Mouse (Mus musculus) forebrain, embryonic 11.5 days (tissue): ENCODE data around the gene Gstt2. TPM values are rescaled to one million over a fixed set of nuclear protein-coding genes. Genes with fewer than 3 reads are reported as not detected.

Experiments used
- ATAC-seq: fragments of 200-750 bp; cut with Nextera tagmentation; replicated peaks from 2 replicates; pipeline ENCODE4 v1.8.0; 2017; ENCODE audit warnings: moderate TSS enrichment; ENCODE audit not compliant: low FRiP score
- DNase-seq: peaks from one replicate; pipeline ENCODE4 v3.0.0-alpha.2; 2017; ENCODE audit warnings: low spot score
- H3K27ac ChIP-seq: fragments of 300-500 bp; sonication (generic); 2 replicates; pipeline ENCODE4 v1.5.1; 2014; ENCODE audit warnings: low read depth, low read length
- H3K27me3 ChIP-seq: fragments of 300-500 bp; sonication (generic); 2 replicates; pipeline ENCODE4 v1.6.1; 2014; ENCODE audit warnings: mild to moderate bottlenecking, low read length, mixed read lengths; ENCODE audit not compliant: control insufficient read depth, insufficient read depth
- H3K36me3 ChIP-seq: fragments of 300-500 bp; sonication (generic); 2 replicates; pipeline ENCODE4 v1.6.1; 2014; ENCODE audit warnings: mild to moderate bottlenecking, low read length, moderate library complexity, mixed read lengths; ENCODE audit not compliant: control insufficient read depth, insufficient read depth
- H3K4me1 ChIP-seq: fragments of 300-500 bp; sonication (generic); replicated peaks from 2 replicates; pipeline ENCODE4 v1.6.1; 2014; ENCODE audit warnings: low read length, mixed read lengths; ENCODE audit not compliant: control insufficient read depth, insufficient read depth
- H3K4me2 ChIP-seq: fragments of 300-500 bp; sonication (generic); 2 replicates; pipeline ENCODE4 v1.6.1; 2014; ENCODE audit warnings: low read depth, mild to moderate bottlenecking, low read length, moderate library complexity, mixed read lengths; ENCODE audit not compliant: severe bottlenecking
- H3K4me3 ChIP-seq: fragments of 300-500 bp; sonication (generic); 2 replicates; pipeline ENCODE4 v1.5.1; 2014; ENCODE audit warnings: low read depth, low read length
- H3K9ac ChIP-seq: fragments of 300-500 bp; sonication (generic); 2 replicates; pipeline ENCODE4 v1.6.1; 2014; ENCODE audit warnings: low read length
- H3K9me3 ChIP-seq: fragments of 300-500 bp; sonication (generic); 2 replicates; pipeline ENCODE4 v1.6.1; 2016; ENCODE audit warnings: low read length, mixed read lengths; ENCODE audit not compliant: control insufficient read depth
- WGBS: fragments of 180-500 bp; shearing (Covaris S2); extraction: QIAGEN DNeasy Blood & Tissue Kit; methylation state at CpG from one replicate; pipeline ENCODE4 v1.1.7; 2014; 5-methylcytosine and 5-hydroxymethylcytosine counted together
- polyA plus RNA-seq: library from polyadenylated mRNA; unstranded; fragments of >200 nt; fragmentation: Nextera tagmentation; extraction: Ambion mirVana; gene quantifications from 2 replicates; pipeline ENCODE4 v1.2.1, GENCODE M21; 2014

Gene Gstt2
- polyA plus RNA-seq, 1 experiment from 2014 or later = 8.8 TPM

DNA sequence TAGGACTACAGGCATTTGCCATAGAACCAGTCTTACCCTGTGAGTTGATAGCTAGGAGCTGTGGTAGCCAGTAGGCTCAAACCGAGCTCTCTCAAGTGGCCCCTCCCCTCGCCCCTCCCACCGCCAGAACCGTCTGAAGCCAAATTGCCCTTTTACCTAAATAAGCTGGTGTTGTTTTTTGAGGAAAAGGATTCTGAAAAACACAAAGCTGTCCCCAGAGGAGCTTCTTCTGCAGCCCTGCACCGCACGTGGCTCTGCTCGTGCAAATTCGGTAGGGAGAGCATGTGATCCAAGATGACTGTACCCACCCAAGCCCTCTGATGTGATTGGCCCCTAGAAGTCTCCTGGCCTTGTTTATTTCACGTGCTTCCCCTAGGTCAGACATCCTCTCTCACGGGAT lies 1.9 kb downstream of the Gstt2 start:
- no peak overlapping the region for H3K27ac ChIP-seq

DNA sequence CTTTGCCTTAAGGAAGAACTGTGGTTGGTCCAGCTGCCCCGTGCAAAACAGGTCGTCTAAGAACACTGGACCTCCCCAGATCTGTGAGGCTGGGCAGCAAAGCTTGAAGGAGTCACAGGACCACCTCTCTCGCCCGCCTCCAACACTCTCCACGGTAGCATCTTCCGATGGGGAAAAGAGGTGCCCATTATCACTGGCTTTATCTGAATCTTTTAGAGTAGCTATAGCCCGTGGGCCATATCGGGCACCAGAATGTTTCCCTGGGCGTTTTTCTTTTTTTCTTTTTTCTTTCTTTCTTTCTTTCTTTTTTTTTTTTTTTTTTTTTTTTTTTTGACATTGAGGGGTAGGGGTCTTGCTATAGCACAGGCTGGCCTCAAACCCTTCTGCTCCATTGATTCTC lies 2.5 kb downstream of the Gstt2 start:
- no peak overlapping the region for H3K27ac ChIP-seq
- peaks cover 4% of the 10 kb centered on the region for H3K4me1 ChIP-seq
- 4% methylated on average over 9 of the region's 9 CpGs for WGBS

More for the DNA sequence above, 1.9 kb downstream of the Gstt2 start:
- Histone ChIP-seq H3K27me3 (peaks cover 14% of the 10 kb centered on the region; the same call in 1 of the 2 replicates), H3K4me2 (peak overlapping the region; percentile 57; the same call in 1 of the 2 replicates), H3K36me3 (no peaks in the 10 kb centered on the region), H3K4me1 (peaks cover 4% of the 10 kb centered on the region), H3K9me3 (no peaks in the 10 kb centered on the region), H3K9ac (no peak overlapping the region), H3K4me3 (peak overlapping the region; percentile 9; the same call in 1 of the 2 replicates)
- ATAC-seq = no peak
- peak; percentile 64 for DNase-seq
- whole genome bisulfite sequencing = 1% methylated on average over 10 of the region's 10 CpGs

DNA sequence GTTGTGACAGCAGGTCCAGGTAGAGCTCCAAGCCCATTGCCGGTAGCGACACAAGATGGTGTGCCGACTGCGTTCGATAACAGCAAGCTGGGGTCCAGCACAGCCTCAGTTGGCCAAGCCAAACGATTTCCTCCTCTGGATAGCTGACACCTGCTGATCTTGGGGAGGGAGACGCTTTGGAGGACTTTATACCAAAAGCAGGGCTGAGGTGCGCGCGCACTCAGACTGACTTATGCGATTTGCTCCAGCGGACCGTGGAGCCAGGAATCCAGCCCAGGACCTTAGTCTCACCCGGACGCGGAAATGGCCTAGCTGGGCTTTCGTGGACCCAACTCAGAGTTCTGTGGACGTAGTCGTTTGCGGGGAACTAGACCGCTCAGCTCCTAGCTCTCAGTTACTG lies 3.0 kb downstream of the Gstt2 start:
- DNase-seq (peak; percentile 82), ATAC-seq (no peak)
- peaks cover 4% of the 10 kb centered on the region for H3K4me1 ChIP-seq
- 2% methylated on average over 21 of the region's 21 CpGs for WGBS
- H3K4me2 ChIP-seq = peak overlapping the region; percentile 57
- peak overlapping the region; percentile 48; the same call in 1 of the 2 replicates for H3K9ac ChIP-seq
- no peaks in the 10 kb centered on the region for H3K36me3 ChIP-seq
- no peaks in the 10 kb centered on the region for H3K9me3 ChIP-seq
- peaks cover 14% of the 10 kb centered on the region; the same call in 1 of the 2 replicates for H3K27me3 ChIP-seq
- peak overlapping the region; percentile 31 for H3K4me3 ChIP-seq
- H3K27ac ChIP-seq = no peak overlapping the region

More for the DNA sequence above, 2.5 kb downstream of the Gstt2 start:
- H3K27me3 ChIP-seq = peaks cover 14% of the 10 kb centered on the region; the same call in 1 of the 2 replicates
- ATAC-seq (no peak), DNase-seq (no peak)
- H3K9ac ChIP-seq = peak overlapping the region; percentile 48; the same call in 1 of the 2 replicates
- H3K4me3 ChIP-seq = peak overlapping the region; percentile 31
- H3K4me2 ChIP-seq = peak overlapping the region; percentile 57
- no peaks in the 10 kb centered on the region for H3K9me3 ChIP-seq
- no peaks in the 10 kb centered on the region for H3K36me3 ChIP-seq

DNA sequence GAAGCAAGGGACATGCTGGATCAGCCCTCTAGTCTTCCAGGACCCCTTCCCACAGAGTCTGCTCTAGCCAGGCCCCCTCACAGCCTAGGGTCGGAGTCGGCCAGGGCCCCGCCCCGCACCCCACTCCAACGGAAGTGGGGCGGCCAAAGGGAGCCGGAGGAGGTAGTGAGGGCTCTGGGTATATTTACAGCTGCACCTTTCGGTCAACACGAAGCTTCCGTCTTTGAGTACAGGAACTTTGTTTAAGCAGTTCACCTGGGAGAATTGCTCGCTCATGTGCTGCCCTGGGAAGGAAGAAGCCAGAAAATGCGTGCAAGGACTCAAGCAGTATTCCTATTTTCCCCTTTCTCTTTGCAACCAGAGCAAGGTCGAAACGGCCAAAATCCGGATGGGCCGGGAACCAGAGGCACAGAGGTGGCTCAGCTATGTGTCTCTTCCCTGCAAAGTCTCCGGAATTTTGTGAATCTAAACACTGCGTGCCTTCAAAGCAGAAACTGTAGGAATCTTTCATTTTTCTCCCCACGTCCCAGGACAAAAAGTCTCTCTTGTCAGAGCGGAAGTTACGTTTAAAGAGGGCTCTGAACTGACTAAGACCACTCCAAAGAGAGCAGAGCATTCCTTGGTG lies 3.7 kb downstream of the Gstt2 start:
- peak overlapping the region; percentile 57 for H3K4me2 ChIP-seq
- no peaks in the 10 kb centered on the region for H3K36me3 ChIP-seq
- no peaks in the 10 kb centered on the region for H3K9me3 ChIP-seq
- H3K4me3 ChIP-seq = peak overlapping the region; percentile 31
- WGBS = 17% methylated on average over 21 of the region's 21 CpGs
- peak overlapping the region; percentile 48 for H3K9ac ChIP-seq
- peaks cover 4% of the 10 kb centered on the region for H3K4me1 ChIP-seq
- no peak overlapping the region for H3K27ac ChIP-seq
- DNase-seq (no peak), ATAC-seq (no peak)
- H3K27me3 ChIP-seq = peaks cover 14% of the 10 kb centered on the region; the same call in 1 of the 2 replicates

DNA sequence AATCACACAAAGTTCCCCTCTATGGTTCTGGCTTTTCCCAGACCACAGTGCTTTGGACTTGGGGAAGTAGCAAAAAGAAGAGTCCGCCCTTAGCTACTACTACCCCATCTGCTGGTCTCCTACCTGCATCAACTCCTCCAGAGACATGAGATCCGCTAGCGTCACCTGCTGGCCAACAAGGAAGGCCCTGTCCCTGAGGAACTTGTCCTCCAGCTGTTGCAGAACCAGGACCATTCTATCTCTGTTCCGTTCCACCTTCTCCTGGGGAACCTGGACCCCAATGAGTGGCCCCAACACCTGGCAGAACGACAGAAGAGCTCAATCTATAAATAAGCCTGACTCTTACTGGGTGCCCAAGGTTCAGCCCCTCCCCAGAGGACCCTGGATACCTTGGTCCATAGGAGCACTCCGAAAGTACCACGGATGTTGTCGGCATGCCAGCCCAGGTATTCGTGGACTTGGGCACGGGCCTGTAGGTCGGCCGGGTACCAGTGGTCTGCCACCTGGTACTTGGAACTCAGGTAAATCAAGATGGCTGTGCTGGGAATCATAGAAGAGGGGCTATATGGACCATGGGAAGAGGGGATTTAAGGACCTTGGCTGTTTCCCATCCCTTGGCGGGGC lies 4.8 kb downstream of the Gstt2 start:
- Histone ChIP-seq H3K4me3 (no peak overlapping the region), H3K4me1 (peaks cover 4% of the 10 kb centered on the region), H3K4me2 (no peak overlapping the region), H3K9ac (no peak overlapping the region), H3K27ac (no peak overlapping the region), H3K36me3 (no peaks in the 10 kb centered on the region), H3K27me3 (peaks cover 14% of the 10 kb centered on the region; the same call in 1 of the 2 replicates), H3K9me3 (no peaks in the 10 kb centered on the region)
- ATAC-seq = no peak
- no peak for DNase-seq
- 70% methylated on average over 13 of the region's 13 CpGs for WGBS

DNA sequence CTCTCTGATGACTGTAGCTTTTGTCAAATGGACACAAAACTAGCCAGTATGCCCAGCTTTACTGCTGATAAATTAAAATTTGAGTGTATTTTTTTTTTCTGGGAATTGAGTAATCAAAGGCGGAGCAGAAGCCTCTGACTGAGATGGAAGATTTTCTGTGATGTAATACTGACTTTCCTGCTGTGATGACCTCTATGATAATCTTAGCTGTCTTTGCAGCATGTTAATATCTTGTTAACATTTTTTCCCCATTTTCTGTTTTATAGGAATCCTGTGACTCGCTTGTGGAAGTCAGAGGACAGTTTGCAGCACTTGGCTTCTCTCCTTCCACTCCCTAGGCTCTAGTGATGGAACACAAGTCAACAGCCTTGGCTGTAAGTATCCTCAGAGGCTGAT lies 7.0 kb downstream of the Gstt2 start:
- ATAC-seq = no peak
- DNase-seq = no peak
- 86% methylated on average over 2 of the region's 2 CpGs for WGBS

DNA sequence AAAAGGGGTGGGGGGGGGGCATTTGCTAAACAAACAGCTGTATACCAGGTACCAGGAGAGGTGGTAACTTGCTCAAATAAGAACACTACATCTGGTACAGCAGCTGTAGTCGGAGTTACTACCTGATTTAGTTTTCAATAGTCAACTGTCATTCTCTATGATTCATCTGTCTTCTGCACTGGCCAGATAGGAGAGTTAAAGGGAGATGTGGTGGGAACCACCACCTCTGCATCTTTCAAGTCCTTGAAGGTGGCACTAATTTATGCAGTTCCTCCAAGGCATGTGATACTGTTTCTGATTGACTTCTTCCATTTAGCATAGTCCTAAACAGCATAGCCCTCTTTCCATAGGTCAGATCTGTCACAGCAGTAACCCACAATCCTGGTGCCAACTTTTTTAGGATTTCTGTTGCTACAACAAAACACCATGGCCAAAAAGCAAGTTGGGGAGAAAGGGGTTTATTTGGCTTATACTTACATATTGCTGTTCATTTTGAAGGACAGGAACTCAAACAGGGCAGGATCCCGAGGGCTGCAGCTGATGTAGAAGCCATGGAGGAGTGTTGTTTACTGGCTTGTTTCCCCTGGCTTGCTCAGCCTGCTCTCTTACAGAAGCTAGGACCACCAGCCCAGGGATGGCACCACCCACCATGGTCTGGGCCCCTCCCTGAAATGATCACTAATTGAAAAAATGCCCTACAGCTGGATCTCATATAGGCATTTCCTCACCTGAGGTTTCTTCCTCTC lies 7.5 kb downstream of the Gstt2 start:
- ATAC-seq = no peak
- no peak overlapping the region for H3K4me3 ChIP-seq
- no peak for DNase-seq
- H3K27ac ChIP-seq = no peak overlapping the region
- H3K4me1 ChIP-seq = peaks cover 4% of the 10 kb centered on the region; the same call in 1 of the 2 replicates
- no peak overlapping the region for H3K4me2 ChIP-seq
- no peaks in the 10 kb centered on the region for H3K36me3 ChIP-seq
- H3K9me3 ChIP-seq = no peaks in the 10 kb centered on the region
- WGBS = 79% methylated on average over 2 of the region's 2 CpGs
- no peak overlapping the region for H3K9ac ChIP-seq
- peaks cover 9% of the 10 kb centered on the region; the same call in 1 of the 2 replicates for H3K27me3 ChIP-seq

More for the DNA sequence above, 7.0 kb downstream of the Gstt2 start:
- H3K4me2 ChIP-seq = no peak overlapping the region
- H3K27me3 ChIP-seq = peaks cover 13% of the 10 kb centered on the region; the same call in 1 of the 2 replicates
- H3K4me3 ChIP-seq = no peak overlapping the region
- peaks cover 4% of the 10 kb centered on the region; the same call in 1 of the 2 replicates for H3K4me1 ChIP-seq
- H3K36me3 ChIP-seq = no peaks in the 10 kb centered on the region
- no peaks in the 10 kb centered on the region for H3K9me3 ChIP-seq
- no peak overlapping the region for H3K27ac ChIP-seq
- H3K9ac ChIP-seq = no peak overlapping the region

DNA sequence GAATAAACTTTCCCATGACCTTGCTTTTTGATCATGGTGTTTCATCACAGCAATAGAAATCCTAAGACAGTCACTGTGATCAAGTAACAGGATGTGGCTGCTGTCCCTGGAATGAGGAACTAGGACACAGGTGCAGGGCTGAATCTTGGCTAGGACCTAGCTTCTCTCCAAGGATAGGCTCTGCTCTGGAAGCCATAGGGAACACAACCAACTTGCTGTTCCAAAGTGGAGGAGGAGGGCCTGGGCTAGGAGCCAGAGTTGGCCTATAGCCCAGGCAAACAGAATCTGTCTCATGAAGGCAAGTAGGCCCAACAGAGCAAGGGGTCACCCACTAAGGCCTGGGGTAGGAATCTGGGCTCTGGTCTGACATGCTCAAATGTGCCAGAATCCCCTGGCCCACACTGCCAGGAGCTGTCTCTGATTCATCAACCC lies 8.7 kb downstream of the Gstt2 start:
- H3K9ac ChIP-seq = no peak overlapping the region
- no peaks in the 10 kb centered on the region for H3K9me3 ChIP-seq
- no peaks in the 10 kb centered on the region for H3K36me3 ChIP-seq
- no peak for DNase-seq
- no peak overlapping the region for H3K4me2 ChIP-seq
- no peak overlapping the region for H3K27ac ChIP-seq
- peaks cover 2% of the 10 kb centered on the region; the same call in 1 of the 2 replicates for H3K27me3 ChIP-seq
- H3K4me1 ChIP-seq = peaks cover 3% of the 10 kb centered on the region; the same call in 1 of the 2 replicates
- H3K4me3 ChIP-seq = no peak overlapping the region
- ATAC-seq = no peak
